Mouse (Mus musculus): ENCODE measurements around the gene Maml3.

DNA sequence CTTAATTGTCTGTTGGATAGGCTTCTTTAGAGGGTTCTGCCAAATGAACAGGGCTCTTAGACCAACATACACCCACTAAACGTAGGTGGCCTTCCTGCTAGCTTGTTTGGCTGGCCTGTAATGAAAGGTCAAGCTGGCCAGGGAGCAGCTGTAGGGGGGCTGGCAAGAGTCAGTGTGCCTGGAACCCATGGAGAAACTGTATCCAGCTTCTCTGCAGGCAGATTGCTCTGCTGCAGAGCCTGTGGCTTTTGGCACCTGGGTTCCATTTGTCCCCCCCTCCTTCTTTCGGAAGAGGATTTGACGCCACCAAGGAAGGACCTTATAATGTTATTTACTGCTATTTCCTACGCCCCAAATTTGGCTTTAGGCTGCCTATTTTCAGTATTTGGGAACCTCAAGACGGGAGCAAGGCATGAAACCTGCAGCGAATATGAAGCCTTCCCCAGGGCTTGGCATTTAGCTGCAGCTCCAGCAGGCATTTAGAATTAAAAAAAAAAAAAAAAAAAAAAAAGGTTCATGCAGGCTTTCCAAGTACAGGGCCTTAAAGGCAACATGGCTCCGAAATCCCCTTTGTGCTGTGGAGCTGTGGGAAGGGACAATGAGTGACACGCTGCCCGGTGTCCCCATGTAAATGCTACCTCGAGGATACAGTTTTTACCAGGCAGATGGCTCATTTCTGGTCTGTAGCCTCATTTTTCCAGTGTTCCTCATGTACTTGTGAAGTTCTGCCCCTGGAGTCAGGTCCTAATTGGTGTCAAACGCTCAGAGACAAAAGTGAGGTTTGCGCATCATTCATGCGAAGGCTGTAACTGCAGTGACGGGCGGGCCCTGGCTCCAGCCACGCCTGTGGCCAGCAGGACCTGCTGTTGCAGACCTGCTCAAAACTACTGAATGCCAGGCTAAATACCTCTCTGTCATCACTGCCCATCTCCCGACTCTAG, 356.2 kb downstream of the Maml3 start:
- TF ChIP-seq CEBPB (IDR thresholded peaks at IDR 0.05; ENCODE audit: insufficient read depth, poor library complexity, severe bottlenecking) (no peak), POLR2A (IDR thresholded peaks at IDR 0.05; ENCODE audit: insufficient read length, low read depth) (no peak), MYOD1 (IDR thresholded peaks at IDR 0.05; ENCODE audit: control insufficient read depth in 1 of 3, insufficient read length in 2 of 3, low read depth in 2 of 3) (peak in 1 of 3 experiments; percentile 35), USF1 (IDR thresholded peaks at IDR 0.05; ENCODE audit: low read depth) (no peak), MAX (IDR thresholded peaks at IDR 0.05; ENCODE audit: low read depth) (no peak), TCF12 (IDR thresholded peaks at IDR 0.05; ENCODE audit: insufficient read depth, poor library complexity, severe bottlenecking) (no peak), TCF3 (IDR thresholded peaks at IDR 0.05; ENCODE audit: insufficient read length, low read depth) (no peak), MYOG (IDR thresholded peaks at IDR 0.05; ENCODE audit: control insufficient read depth in 1 of 3, insufficient read depth in 1 of 3, insufficient read length in 2 of 3, low read depth in 2 of 3) (peak in 1 of 3 experiments; percentile 4), POLR2AphosphoS2 (IDR thresholded peaks at IDR 0.05; ENCODE audit: insufficient read length, low read depth) (no peak), E2F4 (IDR thresholded peaks at IDR 0.05; ENCODE audit: insufficient read depth) (no peak), REST (IDR thresholded peaks at IDR 0.05; ENCODE audit: insufficient read depth, insufficient read length) (no peak), SRF (IDR thresholded peaks at IDR 0.05; ENCODE audit: control insufficient read depth, insufficient read length, low read depth) (no peak)

All from myocyte (in vitro differentiated cells).